Mouse (Mus musculus): ENCODE measurements around the gene Slfn8. TPM values are rescaled to one million over a fixed set of nuclear protein-coding genes. Genes with fewer than 3 reads are reported as not detected.

Gene Slfn8
- 0.28 TPM in 2 replicates for polyA plus RNA-seq (2014; fragmentation: Nextera tagmentation; extraction: Ambion mirVana)

DNA sequence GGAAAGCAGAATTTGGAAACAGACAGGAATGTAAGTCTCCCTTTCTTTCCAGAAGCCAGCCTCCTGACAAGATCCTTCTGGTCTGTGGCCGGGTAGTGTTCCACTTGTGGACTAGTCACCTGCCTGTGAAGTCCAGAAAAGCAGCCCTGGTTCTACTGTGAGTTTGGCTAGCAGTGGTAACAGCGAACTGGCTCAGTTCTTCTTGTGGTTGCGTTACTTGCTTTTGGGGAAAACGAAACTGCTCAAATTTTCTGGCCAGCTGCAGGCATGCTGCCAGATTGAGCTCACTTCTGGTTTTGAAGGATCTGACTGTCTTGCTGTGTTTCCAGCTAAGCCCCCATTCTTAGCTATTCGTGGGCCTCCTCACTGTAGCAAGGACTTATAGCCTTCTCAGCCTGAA lies at the start of gene Slfn8:
Gene Slfn8 (minus strand): TSS at position 190 of the 400 bp plus-strand sequence.
- H3K4me2 ChIP-seq (replicated peaks; ENCODE audit: low read depth, low read length) = no peak within 1 kb of the TSS
- 81% methylated on average over 5 of the region's 5 CpGs for WGBS
- H3K27me3 ChIP-seq (ENCODE audit: control insufficient read depth, insufficient read depth, low read length) = no peaks in the 10 kb centered on the region
- H3K27ac ChIP-seq (ENCODE audit: low read depth, low read length) = no peak within 1 kb of the TSS
- ATAC-seq (ENCODE audit: low FRiP score) = no peak
- DNase-seq (ENCODE audit: low spot score) = no peak
- no peak within 1 kb of the TSS for H3K4me3 ChIP-seq (ENCODE audit: low read depth, low read length)
- H3K9me3 ChIP-seq (ENCODE audit: control insufficient read depth, low read length) = no peaks in the 10 kb centered on the region
- H3K36me3 ChIP-seq (ENCODE audit: control insufficient read depth, insufficient read depth, low read length) = no peaks in the 10 kb centered on the region
- no peak within 1 kb of the TSS for H3K9ac ChIP-seq (ENCODE audit: low read depth, low read length)
- H3K4me1 ChIP-seq (replicated peaks; ENCODE audit: control insufficient read depth, insufficient read depth, low read length) = no peaks in the 10 kb centered on the region

GRCm38 (mm10) chr11:83067982-83068694 lies 47.5 kb upstream of the Slfn8 start:
- no peaks in the 10 kb centered on the region for H3K9me3 ChIP-seq (ENCODE audit: control insufficient read depth, low read length)
- H3K36me3 ChIP-seq (ENCODE audit: control insufficient read depth, insufficient read depth, low read length) = no peaks in the 10 kb centered on the region
- H3K27ac ChIP-seq (ENCODE audit: low read depth, low read length) = no peak overlapping the region
- H3K9ac ChIP-seq (ENCODE audit: low read depth, low read length) = no peak overlapping the region
- WGBS = 73% methylated on average over 4 of the region's 4 CpGs
- DNase-seq (ENCODE audit: low spot score) (no peak), ATAC-seq (ENCODE audit: low FRiP score) (no peak)
- H3K4me3 ChIP-seq (ENCODE audit: low read depth, low read length) = no peak overlapping the region
- H3K4me1 ChIP-seq (replicated peaks; ENCODE audit: control insufficient read depth, insufficient read depth, low read length) = no peaks in the 10 kb centered on the region
- H3K4me2 ChIP-seq (replicated peaks; ENCODE audit: low read depth, low read length) = no peak overlapping the region
- H3K27me3 ChIP-seq (ENCODE audit: control insufficient read depth, insufficient read depth, low read length) = no peaks in the 10 kb centered on the region

DNA sequence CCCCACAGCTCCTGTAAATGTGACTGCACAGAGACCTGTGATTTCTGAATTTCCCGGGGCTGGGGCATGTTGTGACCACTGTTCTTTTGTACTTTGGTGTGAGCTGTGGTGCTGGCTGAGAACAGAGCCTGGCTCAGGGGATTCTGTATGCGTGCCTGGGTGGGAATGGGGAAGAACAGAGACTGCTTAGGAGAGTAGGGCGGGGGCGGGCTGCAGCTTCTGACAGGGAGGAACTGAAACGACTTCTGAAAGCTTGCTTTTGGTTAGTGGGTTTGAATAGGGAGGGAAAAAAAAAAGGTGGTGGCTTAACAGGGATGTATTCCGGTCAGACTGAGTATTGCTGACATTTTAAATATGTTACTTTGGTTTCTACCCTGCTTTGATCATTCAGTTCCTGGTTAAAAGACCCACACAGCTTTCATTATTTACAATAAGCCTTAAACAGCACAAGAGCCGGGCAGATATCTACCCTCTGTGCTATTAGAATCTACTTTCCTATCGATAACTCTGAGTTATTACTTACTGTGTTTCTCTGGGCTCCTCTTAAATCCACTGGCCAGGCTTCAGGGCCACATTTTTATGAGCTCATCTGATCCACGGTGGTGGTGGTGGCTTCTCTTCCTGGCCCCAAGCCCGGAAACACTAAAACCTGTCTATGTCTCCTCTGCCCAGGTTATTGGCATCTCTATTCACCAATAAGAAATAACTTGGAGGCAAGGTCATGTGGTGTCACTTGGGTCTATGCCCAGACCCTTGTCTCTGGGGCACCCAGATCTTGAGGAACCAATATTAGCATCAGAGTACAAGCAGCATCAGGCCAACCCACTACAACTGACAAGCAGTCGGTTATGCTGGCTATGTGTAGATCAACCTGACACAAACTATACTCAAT lies 46.3 kb upstream of the Slfn8 start:
- Histone ChIP-seq H3K27ac (ENCODE audit: low read depth, low read length) (no peak overlapping the region), H3K9me3 (ENCODE audit: control insufficient read depth, low read length) (no peaks in the 10 kb centered on the region), H3K36me3 (ENCODE audit: control insufficient read depth, insufficient read depth, low read length) (no peaks in the 10 kb centered on the region), H3K27me3 (ENCODE audit: control insufficient read depth, insufficient read depth, low read length) (no peaks in the 10 kb centered on the region), H3K4me2 (replicated peaks; ENCODE audit: low read depth, low read length) (no peak overlapping the region), H3K9ac (ENCODE audit: low read depth, low read length) (no peak overlapping the region), H3K4me3 (ENCODE audit: low read depth, low read length) (no peak overlapping the region), H3K4me1 (replicated peaks; ENCODE audit: control insufficient read depth, insufficient read depth, low read length) (no peaks in the 10 kb centered on the region)
- no peak for ATAC-seq (ENCODE audit: low FRiP score)
- 54% methylated on average over 11 of the region's 11 CpGs for WGBS
- DNase-seq (ENCODE audit: low spot score) = no peak

DNA sequence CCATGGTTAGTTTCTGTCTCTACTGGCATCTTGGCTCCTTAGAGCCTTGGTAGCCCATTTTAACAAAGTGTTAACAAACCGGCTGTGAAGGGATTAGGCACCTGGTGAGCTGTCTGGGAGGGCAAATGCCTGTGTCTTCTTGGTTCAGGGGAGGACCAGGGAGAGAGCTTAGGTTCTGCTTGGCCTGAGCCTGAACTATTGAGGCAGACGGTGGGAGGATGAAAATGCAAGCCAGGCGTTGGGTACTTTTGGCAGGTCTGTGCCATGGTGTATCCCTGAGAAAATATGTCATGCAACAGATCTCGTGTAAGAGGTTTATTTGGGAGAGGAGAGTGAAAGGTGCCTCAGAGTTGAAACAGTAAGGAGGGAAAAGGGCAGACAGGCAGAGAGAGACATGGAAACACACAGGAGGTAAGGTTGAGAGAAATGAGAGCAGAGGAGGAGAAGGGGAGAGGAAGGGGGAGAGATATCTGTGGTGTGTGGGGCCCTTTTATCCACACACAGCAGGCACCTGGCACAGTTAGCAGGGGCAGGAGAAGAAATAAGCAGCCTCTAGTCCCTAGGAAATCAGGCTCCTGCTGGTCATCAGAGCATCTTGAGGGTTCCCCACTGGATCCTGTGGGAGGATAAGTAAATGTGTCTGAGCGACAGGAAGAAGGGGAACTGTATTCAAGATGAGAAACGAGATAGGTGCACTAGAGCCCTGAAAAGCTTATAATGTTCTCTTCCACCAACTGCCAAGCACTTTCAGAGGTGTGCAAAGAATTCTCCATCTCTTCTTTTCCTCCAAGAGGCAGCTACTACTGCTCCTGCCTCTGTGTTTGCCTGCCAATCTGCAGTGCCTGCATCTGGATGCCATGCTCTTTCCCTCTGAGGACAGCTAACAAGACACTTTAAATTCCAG lies 45.1 kb upstream of the Slfn8 start:
- Histone ChIP-seq H3K4me1 (replicated peaks; ENCODE audit: control insufficient read depth, insufficient read depth, low read length) (no peaks in the 10 kb centered on the region), H3K4me3 (ENCODE audit: low read depth, low read length) (no peak overlapping the region), H3K9ac (ENCODE audit: low read depth, low read length) (no peak overlapping the region), H3K4me2 (replicated peaks; ENCODE audit: low read depth, low read length) (no peak overlapping the region), H3K9me3 (ENCODE audit: control insufficient read depth, low read length) (no peaks in the 10 kb centered on the region), H3K27me3 (ENCODE audit: control insufficient read depth, insufficient read depth, low read length) (no peaks in the 10 kb centered on the region), H3K27ac (ENCODE audit: low read depth, low read length) (no peak overlapping the region), H3K36me3 (ENCODE audit: control insufficient read depth, insufficient read depth, low read length) (no peaks in the 10 kb centered on the region)
- no peak for ATAC-seq (ENCODE audit: low FRiP score)
- WGBS = 33% methylated on average over 6 of the region's 6 CpGs
- no peak for DNase-seq (ENCODE audit: low spot score)

GRCm38 (mm10) chr11:83064946-83065345 lies 44.3 kb upstream of the Slfn8 start, which contains the start of gene Slfn2:
TSS of gene Slfn2 (plus strand) at chr11:83065112.
- DNase-seq (ENCODE audit: low spot score) (no peak), ATAC-seq (ENCODE audit: low FRiP score) (no peak)
- Histone ChIP-seq H3K27ac (ENCODE audit: low read depth, low read length) (no peak within 1 kb of the TSS), H3K4me3 (ENCODE audit: low read depth, low read length) (no peak within 1 kb of the TSS), H3K36me3 (ENCODE audit: control insufficient read depth, insufficient read depth, low read length) (no peaks in the 10 kb centered on the region), H3K4me1 (replicated peaks; ENCODE audit: control insufficient read depth, insufficient read depth, low read length) (no peaks in the 10 kb centered on the region), H3K27me3 (ENCODE audit: control insufficient read depth, insufficient read depth, low read length) (no peaks in the 10 kb centered on the region), H3K9me3 (ENCODE audit: control insufficient read depth, low read length) (no peaks in the 10 kb centered on the region), H3K4me2 (replicated peaks; ENCODE audit: low read depth, low read length) (no peak within 1 kb of the TSS), H3K9ac (ENCODE audit: low read depth, low read length) (no peak within 1 kb of the TSS)
- 81% methylated on average over 2 of the region's 2 CpGs for WGBS

DNA sequence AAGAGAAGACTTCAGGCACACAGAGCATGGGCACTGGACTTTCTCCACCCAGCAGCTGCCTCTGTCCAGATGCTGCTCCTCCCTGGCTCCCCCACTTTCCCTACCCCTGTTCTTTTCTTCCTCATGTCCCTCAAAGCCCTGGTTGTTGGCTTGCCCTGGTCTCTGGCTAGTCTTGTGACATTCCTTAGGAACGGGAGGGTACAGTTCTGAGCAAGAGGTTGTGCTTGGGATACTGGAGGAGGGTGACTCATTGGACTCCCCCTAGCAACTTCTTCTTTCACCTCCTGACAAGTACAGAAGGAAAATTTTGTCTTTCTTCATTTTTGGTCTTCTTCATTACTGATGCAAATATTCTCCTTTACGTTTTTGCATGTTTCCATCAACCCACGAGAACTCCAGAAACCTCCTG lies 43.3 kb upstream of the Slfn8 start:
- Histone ChIP-seq H3K4me2 (replicated peaks; ENCODE audit: low read depth, low read length) (no peak overlapping the region), H3K27ac (ENCODE audit: low read depth, low read length) (no peak overlapping the region), H3K4me1 (replicated peaks; ENCODE audit: control insufficient read depth, insufficient read depth, low read length) (no peaks in the 10 kb centered on the region), H3K9ac (ENCODE audit: low read depth, low read length) (no peak overlapping the region), H3K4me3 (ENCODE audit: low read depth, low read length) (no peak overlapping the region), H3K27me3 (ENCODE audit: control insufficient read depth, insufficient read depth, low read length) (no peaks in the 10 kb centered on the region), H3K36me3 (ENCODE audit: control insufficient read depth, insufficient read depth, low read length) (no peaks in the 10 kb centered on the region), H3K9me3 (ENCODE audit: control insufficient read depth, low read length) (no peaks in the 10 kb centered on the region)
- ATAC-seq (ENCODE audit: low FRiP score) (no peak), DNase-seq (ENCODE audit: low spot score) (no peak)
- 64% methylated on average over 3 of the region's 3 CpGs for WGBS

GRCm38 (mm10) chr11:83063126-83063525 lies 42.5 kb upstream of the Slfn8 start:
- ATAC-seq (ENCODE audit: low FRiP score) (no peak), DNase-seq (ENCODE audit: low spot score) (no peak)
- Histone ChIP-seq H3K9ac (ENCODE audit: low read depth, low read length) (no peak overlapping the region), H3K4me1 (replicated peaks; ENCODE audit: control insufficient read depth, insufficient read depth, low read length) (no peaks in the 10 kb centered on the region), H3K27ac (ENCODE audit: low read depth, low read length) (no peak overlapping the region), H3K27me3 (ENCODE audit: control insufficient read depth, insufficient read depth, low read length) (no peaks in the 10 kb centered on the region), H3K36me3 (ENCODE audit: control insufficient read depth, insufficient read depth, low read length) (no peaks in the 10 kb centered on the region), H3K9me3 (ENCODE audit: control insufficient read depth, low read length) (no peaks in the 10 kb centered on the region), H3K4me2 (replicated peaks; ENCODE audit: low read depth, low read length) (no peak overlapping the region), H3K4me3 (ENCODE audit: low read depth, low read length) (no peak overlapping the region)
- 76% methylated on average over 4 of the region's 4 CpGs for WGBS

DNA sequence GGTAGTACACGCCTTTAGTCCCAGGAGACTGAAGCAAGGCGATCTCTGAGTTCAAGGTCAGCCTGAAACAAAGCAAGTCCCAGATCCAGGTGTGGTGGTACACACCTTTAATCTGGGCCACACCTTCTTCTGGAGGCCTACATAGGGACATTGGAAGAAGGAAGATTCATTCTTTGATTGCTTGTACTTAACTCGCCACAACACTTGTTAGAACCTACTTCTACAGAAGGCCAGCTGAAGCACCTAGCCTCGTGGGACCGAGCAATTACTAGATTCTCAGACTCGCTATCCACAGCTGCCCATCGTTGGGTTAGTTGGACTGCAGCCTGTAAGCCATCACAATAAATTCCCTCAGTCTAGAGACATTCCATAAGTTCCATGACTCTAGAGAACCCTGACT lies 41.2 kb upstream of the Slfn8 start:
- H3K9me3 ChIP-seq (ENCODE audit: control insufficient read depth, low read length) = no peaks in the 10 kb centered on the region
- 88% methylated on average over 7 of the region's 7 CpGs for WGBS
- no peak for ATAC-seq (ENCODE audit: low FRiP score)
- H3K36me3 ChIP-seq (ENCODE audit: control insufficient read depth, insufficient read depth, low read length) = no peaks in the 10 kb centered on the region
- H3K4me3 ChIP-seq (ENCODE audit: low read depth, low read length) = no peak overlapping the region
- H3K9ac ChIP-seq (ENCODE audit: low read depth, low read length) = no peak overlapping the region
- no peaks in the 10 kb centered on the region for H3K4me1 ChIP-seq (replicated peaks; ENCODE audit: control insufficient read depth, insufficient read depth, low read length)
- H3K27me3 ChIP-seq (ENCODE audit: control insufficient read depth, insufficient read depth, low read length) = no peaks in the 10 kb centered on the region
- DNase-seq (ENCODE audit: low spot score) = no peak
- no peak overlapping the region for H3K27ac ChIP-seq (ENCODE audit: low read depth, low read length)
- no peak overlapping the region for H3K4me2 ChIP-seq (replicated peaks; ENCODE audit: low read depth, low read length)

Data from hindbrain, embryonic 11.5 days (tissue).